Mouse (Mus musculus) layer of hippocampus, adult 2 months (tissue): ENCODE results near the gene Rasl11b. TPM values are rescaled to one million over a fixed set of nuclear protein-coding genes. Genes with fewer than 3 reads are reported as not detected.

ENCODE experiments used
- DNase-seq, 2 experiments: peaks; one replicate each; pipeline ENCODE4 v3.0.0; 2022; ENCODE audit warnings: low spot score in 2 of 2
- H3K27ac ChIP-seq: fragments of 200-600 bp; 2 replicates; pipeline ENCODE4 v1.8.1; 2022
- H3K4me3 ChIP-seq: fragments of 200-600 bp; 2 replicates; pipeline ENCODE4 v1.8.1; 2022; ENCODE audit warnings: mild to moderate bottlenecking
- CTCF ChIP-seq: fragments of 200-600 bp; conservative IDR thresholded peaks from 2 replicates; pipeline ENCODE4 v1.8.1; 2022; ENCODE audit warnings: antibody characterized with exemption, mild to moderate bottlenecking, moderate library complexity
- total RNA-seq, 2 experiments: library from RNA; stranded (reverse); gene quantifications; 2 replicates each; pipeline ENCODE4 v1.2.3; 2021

Rasl11b gene
- total RNA-seq, 2 experiments from 2014 or later, result 65.6 to 75.4 TPM

GRCm38 (mm10) chr5:74193626-74194025, 1.5 kb upstream of the Rasl11b start:
- TF ChIP-seq CTCF, result no peak
- no peak overlapping the region for H3K4me3 ChIP-seq
- DNase-seq, result no peak
- H3K27ac ChIP-seq, result no peak overlapping the region

GRCm38 (mm10) chr5:74194027-74194840, 852 bp upstream of the Rasl11b start:
- peak overlapping the region; percentile 95 for H3K27ac ChIP-seq
- H3K4me3 ChIP-seq, result peak overlapping the region; percentile 99
- TF ChIP-seq CTCF, result no peak
- DNase-seq, result no peak

- Histone ChIP-seq H3K27ac (peak overlapping the region; percentile 95), H3K4me3 (peak overlapping the region; percentile 99)
- DNase-seq, result no peak
- no peak for TF ChIP-seq CTCF
Observed at GRCm38 (mm10) chr5:74195614-74196306, 674 bp downstream of the Rasl11b start.

DNA sequence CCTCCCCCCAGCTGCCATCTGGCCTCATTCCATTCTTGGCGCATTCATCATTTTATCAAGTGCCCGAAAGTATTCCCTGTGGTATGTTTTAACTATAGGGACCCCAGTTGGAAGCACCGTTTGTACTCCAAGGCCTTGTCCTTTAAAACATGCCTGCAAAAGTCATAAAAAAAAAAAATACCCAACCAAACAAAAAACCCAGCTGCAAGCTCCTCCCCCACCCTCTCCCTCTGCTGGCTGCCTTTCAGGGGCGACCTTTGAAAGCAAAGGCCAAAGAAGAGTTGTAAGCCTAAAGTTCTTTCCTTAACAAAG, 1.2 kb downstream of the Rasl11b start:
- DNase-seq, result no peak
- peak; percentile 39 for TF ChIP-seq CTCF
- H3K27ac ChIP-seq, result peak overlapping the region; percentile 46
- H3K4me3 ChIP-seq, result peak overlapping the region; percentile 99

- H3K27ac ChIP-seq, result peak overlapping the region; percentile 46; the same call in 1 of the 2 replicates
- no peak for TF ChIP-seq CTCF
- no peak for DNase-seq
- H3K4me3 ChIP-seq, result peak overlapping the region; percentile 99
Observed at GRCm38 (mm10) chr5:74197541-74198330, 2.6 kb downstream of the Rasl11b start.

GRCm38 (mm10) chr5:74198446-74198845, 3.4 kb downstream of the Rasl11b start:
- peak overlapping the region; percentile 46; the same call in 1 of the 2 replicates for H3K27ac ChIP-seq
- peak overlapping the region; percentile 99 for H3K4me3 ChIP-seq
- DNase-seq, result no peak
- no peak for TF ChIP-seq CTCF

GRCm38 (mm10) chr5:74199793-74200192, 4.7 kb downstream of the Rasl11b start:
- H3K27ac ChIP-seq, result no peak overlapping the region
- no peak overlapping the region for H3K4me3 ChIP-seq
- TF ChIP-seq CTCF, result no peak
- no peak for DNase-seq

DNA sequence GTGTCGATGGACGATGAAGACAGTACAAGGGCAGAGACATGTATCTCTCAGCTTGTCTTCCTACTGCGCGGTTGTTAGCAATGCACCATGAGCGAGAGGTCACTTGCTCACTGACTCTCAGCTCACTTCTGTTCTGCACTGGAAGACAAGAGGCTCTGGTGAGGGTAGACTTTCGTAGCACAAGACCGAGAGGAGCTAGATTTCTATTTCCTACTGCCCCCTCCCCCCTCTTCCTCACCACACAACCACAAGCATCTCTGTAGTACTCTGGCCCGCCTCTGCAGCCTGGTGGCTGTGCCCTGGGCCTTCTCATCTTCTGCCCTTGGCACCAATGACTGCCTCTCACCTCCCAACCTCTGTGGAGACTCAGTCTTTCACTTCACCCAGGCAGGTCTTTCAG, 5.4 kb downstream of the Rasl11b start:
- no peak for TF ChIP-seq CTCF
- no peak overlapping the region for H3K27ac ChIP-seq
- no peak overlapping the region for H3K4me3 ChIP-seq
- DNase-seq, result no peak

- no peak overlapping the region for H3K27ac ChIP-seq
Observed at GRCm38 (mm10) chr5:74201570-74202357, 6.7 kb downstream of the Rasl11b start.

GRCm38 (mm10) chr5:74202515-74202914, 7.4 kb downstream of the Rasl11b start:
- H3K27ac ChIP-seq, result no peak overlapping the region
- DNase-seq, result no peak
- no peak for TF ChIP-seq CTCF
- H3K4me3 ChIP-seq, result no peak overlapping the region

More at GRCm38 (mm10) chr5:74201570-74202357, 6.7 kb downstream of the Rasl11b start:
- H3K4me3 ChIP-seq, result no peak overlapping the region
- no peak for TF ChIP-seq CTCF
- no peak for DNase-seq

GRCm38 (mm10) chr5:74204465-74204864, 9.4 kb downstream of the Rasl11b start:
- Histone ChIP-seq H3K27ac (no peak overlapping the region), H3K4me3 (no peak overlapping the region)
- TF ChIP-seq CTCF, result no peak
- no peak for DNase-seq

DNA sequence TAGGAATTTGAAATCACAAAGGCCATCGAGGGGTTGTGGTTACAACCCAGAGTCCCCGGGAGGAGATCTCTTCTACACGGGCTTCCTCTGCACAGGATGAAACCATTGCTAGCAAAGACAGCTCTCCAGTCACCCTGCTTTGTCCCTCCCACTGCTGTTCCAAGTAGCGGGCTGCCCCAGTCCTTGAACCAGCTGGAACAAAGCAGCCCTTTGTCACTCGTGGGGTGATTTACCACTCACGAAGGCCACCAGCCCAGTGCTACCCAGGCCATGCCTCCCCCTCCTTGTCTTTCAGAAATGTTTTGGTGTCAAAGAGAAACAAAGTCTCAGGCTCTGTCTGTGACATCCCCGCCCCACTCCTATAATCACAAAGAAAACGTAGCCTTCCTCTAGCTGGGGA, 10.4 kb downstream of the Rasl11b start:
- no peak for TF ChIP-seq CTCF
- H3K4me3 ChIP-seq, result no peak overlapping the region
- peak overlapping the region; percentile 14; the same call in 1 of the 2 replicates for H3K27ac ChIP-seq
- DNase-seq, result no peak
